Mouse (Mus musculus) neutrophil, adult 5-6 weeks (primary cell): ENCODE results near the gene Egfl7. TPM values are rescaled to one million over a fixed set of nuclear protein-coding genes. Genes with fewer than 3 reads are reported as not detected.

Experiments
- ATAC-seq: fragments of 151-379, 151-347 bp; 2 replicates; pipeline ENCODE4 v1.8.0; 2017; ENCODE audit warnings: mild to moderate bottlenecking, moderate TSS enrichment; ENCODE audit not compliant: insufficient number of reproducible peaks, poor library complexity, low FRiP score, severe bottlenecking; ENCODE audit errors: extremely low read depth
- total RNA-seq: library from RNA; stranded (forward); fragments of 200-1000 nt; gene quantifications from 2 replicates; pipeline ENCODE4 v1.2.3, GENCODE M21; 2017

The Egfl7 gene
- total RNA-seq, 1 experiment from 2014 or later, result 0.58 TPM

GRCm38 (mm10) chr2:26606579-26606978 is 26.8 kb downstream of the Egfl7 start:
- no peak for ATAC-seq

DNA sequence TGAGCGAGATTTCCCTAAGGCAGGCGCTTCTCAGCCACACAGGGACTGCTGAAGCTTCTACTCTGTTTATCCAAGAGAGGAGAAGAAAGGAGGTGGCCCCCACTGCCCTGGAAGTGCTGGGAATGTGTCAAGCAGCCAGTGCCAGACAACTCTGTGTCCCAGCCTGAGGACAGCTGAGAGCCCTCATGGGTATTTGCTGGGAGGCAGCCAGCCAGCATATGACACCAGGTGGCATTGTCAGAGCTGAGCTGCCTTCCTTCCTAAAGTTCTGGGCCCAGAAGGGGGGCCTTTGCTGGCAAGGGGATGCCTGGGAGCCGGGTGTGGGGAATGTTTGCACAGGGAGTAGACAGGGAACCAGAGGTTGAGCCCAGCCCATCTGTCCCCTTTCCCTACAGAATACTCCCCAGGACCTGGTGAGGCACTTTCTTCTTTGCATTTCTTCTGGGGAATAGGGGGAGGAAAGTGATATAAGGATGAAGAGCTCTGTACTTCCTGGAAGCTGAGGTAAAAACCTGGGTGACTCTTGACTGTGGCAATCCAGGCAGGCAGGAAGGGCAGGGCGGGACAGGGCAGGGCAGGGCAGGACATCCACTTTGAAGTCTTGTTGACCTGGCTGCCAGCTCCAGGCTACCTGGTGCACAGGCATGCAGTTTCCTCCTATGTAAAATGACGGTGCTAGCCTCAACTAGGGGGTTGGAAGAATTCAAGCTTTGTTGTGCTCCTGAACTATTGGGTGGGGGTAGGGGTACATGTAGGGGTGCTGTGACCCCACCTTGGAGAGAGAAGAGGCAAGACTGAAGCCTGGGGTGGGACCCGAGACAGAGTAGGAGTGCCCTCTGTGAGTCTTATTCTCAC is 27.5 kb downstream of the Egfl7 start:
- no peak for ATAC-seq

GRCm38 (mm10) chr2:26608781-26609180 is 29.0 kb downstream of the Egfl7 start:
- ATAC-seq, result no peak

- no peak for ATAC-seq
Observed at GRCm38 (mm10) chr2:26609261-26609661, 29.4 kb downstream of the Egfl7 start.

GRCm38 (mm10) chr2:26610526-26610925 is 30.7 kb downstream of the Egfl7 start:
- no peak for ATAC-seq

GRCm38 (mm10) chr2:26611054-26611453 is 31.2 kb downstream of the Egfl7 start:
- ATAC-seq, result no peak

- no peak for ATAC-seq
Observed at GRCm38 (mm10) chr2:26611896-26612295, 32.1 kb downstream of the Egfl7 start.

GRCm38 (mm10) chr2:26614903-26615302 is 35.1 kb downstream of the Egfl7 start:
- no peak for ATAC-seq

DNA sequence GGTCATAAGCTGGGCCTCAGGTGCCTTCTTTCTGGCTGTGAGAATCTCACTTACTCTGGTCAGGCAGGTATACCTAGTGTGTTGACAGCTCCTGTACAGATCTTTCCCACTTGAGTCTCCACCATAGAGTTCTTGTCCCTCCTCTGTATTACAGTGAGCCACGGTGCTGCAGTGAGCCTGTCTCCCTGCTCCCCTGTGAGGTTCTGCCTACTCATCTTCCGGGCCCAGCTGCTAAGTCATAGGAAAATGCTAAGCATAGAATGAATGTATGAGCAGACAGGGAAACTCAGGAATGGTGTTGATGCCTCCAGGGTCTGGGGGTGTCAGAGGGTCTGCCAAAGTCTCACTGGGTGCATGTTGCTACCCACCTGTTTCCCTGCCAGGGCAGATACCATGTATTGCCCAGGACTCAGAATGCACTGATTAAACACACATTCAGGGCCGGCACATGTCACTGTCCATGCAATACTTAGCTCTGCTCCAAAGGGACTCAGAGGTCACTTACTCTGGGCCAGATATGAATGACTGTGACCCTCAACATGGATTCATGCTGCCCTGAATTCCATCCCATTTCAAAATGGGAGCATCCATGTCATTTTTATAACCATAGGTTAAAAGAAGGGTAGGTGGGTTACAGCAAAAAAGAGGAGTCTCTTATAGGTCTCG is 35.8 kb downstream of the Egfl7 start:
- no peak for ATAC-seq

DNA sequence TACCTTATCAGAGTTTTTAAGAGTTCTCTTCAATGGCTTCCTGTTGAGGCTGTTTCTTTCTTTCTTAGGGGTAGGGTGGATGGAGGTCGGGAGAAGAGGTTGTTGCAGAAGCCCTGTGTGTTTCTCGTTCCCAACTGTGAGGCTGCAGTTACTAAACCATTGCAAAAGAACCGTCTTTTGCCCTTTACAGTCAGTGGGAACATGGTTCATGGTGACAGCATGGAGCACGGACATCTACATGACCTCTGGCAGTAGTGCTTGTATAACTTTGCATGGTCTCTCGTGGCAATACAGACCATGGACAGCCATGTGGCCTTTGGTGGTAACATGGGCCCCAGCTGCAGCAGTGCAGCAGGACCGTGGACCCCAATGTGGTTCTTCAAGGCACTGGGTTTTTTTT is 37.5 kb downstream of the Egfl7 start:
- no peak for ATAC-seq

GRCm38 (mm10) chr2:26617928-26618327 is 38.1 kb downstream of the Egfl7 start:
- no peak for ATAC-seq

- ATAC-seq, result no peak
Observed at GRCm38 (mm10) chr2:26621246-26621645, 41.4 kb downstream of the Egfl7 start.

- ATAC-seq, result 0 out of 2 replicates have a peak, but pooled peaks have one; percentile 36
Observed at GRCm38 (mm10) chr2:26622984-26623383, 43.2 kb downstream of the Egfl7 start.

DNA sequence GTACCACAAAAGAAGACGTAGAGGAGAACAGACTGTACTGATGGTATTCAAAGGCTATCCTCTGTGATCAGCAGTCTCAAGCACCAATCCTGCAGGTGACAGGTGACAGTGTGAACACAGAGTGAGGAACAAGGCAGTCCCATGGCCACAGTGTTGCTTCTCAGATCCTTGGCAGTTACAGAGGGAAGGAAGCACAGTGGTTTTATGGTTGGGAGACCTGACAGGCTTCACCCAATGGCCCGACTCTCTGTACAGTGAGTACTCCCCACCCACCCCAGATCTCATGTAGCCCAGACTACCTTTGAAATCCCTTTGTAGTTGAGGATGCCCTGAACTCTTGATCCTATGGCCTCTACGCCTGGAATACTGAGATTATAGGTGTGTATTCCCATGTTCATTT is 45.6 kb downstream of the Egfl7 start:
- ATAC-seq, result no peak

- ATAC-seq, result no peak
Observed at GRCm38 (mm10) chr2:26626081-26626480, 46.3 kb downstream of the Egfl7 start.

DNA sequence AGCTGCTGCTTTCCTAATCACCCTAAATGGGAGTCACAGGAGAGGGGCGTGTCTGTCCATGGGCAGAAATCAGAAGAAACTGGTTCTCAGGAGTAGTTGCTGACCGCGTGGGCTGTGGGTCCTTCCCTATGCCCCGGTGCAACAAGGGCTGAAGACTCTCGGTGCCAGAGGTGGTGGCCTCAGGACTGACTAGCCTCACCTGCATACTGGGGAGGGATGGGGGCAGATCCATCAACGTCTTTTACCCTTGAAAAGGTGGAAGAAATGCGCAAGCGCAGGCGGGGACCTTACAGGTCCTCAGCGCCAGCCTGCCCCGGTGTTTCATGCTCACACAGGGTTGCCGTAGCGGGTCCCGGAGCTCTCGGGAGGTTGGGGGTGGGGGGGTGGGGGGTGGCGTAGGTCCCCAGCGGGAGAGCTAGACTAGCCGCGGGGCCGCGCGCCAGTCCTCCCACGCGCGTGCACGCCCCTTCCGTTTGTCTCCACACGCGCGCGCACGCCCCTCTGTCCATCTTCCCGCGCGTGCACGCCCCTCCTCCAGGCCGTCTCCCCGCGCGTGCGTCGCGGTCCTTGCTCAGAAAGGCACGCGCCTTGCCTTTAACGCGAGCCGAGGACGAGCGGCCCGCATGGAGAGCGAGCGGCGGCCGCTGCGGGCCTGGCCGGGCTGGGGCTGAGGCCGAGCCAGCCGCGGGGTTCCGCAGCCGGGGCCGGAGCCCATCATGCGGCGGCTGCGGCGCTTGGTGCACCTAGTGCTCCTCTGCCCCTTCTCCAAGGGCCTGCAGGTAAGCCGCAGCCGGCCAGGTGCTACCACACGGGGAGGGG is 48.3 kb downstream of the Egfl7 start, which contains the start of gene Fam69b:
Gene Fam69b (plus strand): TSS at position 537 of the 819 bp plus-strand sequence.
- ATAC-seq, result 0 out of 2 replicates have a peak, but pooled peaks have one; percentile 17

- ATAC-seq, result no peak
Observed at GRCm38 (mm10) chr2:26628792-26629437, 49.1 kb downstream of the Egfl7 start.

DNA sequence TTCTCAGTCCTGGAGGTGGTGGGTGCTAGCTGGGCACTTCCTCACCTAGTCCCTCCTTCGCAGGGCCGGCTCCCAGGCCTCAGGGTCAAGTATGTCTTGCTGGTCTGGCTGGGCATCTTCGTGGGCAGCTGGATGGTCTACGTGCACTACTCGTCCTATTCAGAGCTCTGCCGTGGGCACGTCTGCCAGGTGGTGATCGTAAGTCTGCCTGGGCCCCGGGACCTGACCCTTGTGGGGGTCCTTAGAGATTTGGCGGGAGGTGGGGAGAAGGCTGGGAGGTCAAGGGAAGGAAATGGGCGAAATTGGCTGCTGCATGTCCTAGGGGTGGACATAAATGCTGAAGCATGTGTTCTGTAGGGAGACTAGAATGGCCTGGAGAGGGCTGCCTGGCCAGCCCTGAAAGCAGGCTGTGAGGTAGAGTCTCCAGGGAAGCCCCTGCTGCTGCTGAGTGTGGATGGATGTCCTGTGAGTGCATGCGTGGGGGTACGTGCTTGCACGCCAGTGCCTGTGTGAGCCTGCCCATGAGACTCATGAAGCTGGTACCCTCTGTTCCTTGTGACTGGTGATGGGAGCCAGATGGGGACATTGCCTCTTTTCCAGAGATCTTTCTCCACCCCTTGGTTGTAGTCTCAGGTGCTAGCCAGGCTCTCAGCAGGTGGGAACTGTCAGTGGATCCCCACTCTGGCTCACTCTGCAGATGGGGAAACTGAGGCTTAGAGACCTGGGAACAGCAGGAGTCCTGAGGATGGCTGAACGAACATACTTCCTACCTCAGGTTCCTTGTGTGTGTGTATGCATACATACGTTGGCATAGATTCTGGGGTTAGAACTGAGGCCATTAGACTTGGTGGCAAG is 53.0 kb downstream of the Egfl7 start:
- no peak for ATAC-seq
